Comparison of ENCODE assay signal across 21 mouse cellular contexts in genomic region chr11:63999431-63999830, GRCm38 (mm10).
A peak's percentile ranks its signal among the peaks of the same experiment; 100 is the strongest.
DNase-seq lines count a peak whose midpoint lies in the region; ATAC-seq and TF ChIP-seq lines count a peak whose summit lies in the region.
"Had no signal": no experiment of that assay in that cellular context is flagged by ENCODE, and none has a peak within 500 bp of the region (broad histone marks: within the 10 kb centered on the region; RNA-seq: fewer than 3 reads in every experiment).

No protein-coding gene starts in this region.

- no peaks in the 10 kb centered on the region for H3K9me3 ChIP-seq in hindbrain, embryonic 13.5 days
- no peaks in the 10 kb centered on the region for H3K9me3 ChIP-seq in hindbrain, embryonic 14.5 days (ENCODE audit: control insufficient read depth, low read length)
- no peaks in the 10 kb centered on the region for H3K9me3 ChIP-seq in liver, postnatal 0 days (ENCODE audit: low read length)
- no peaks in the 10 kb centered on the region for H3K9me3 ChIP-seq in liver, embryonic 12.5 days (replicated peaks)
- no peaks in the 10 kb centered on the region for H3K9me3 ChIP-seq in MEL (replicated peaks; ENCODE audit: insufficient read depth, low read length)
- H3K9me3 ChIP-seq: embryonic facial prominence, embryonic 10.5 days; forebrain, embryonic 15.5 days; hindbrain, embryonic 10.5 days; midbrain, embryonic 10.5 days had no signal

- H3K27ac ChIP-seq in hindbrain, embryonic 13.5 days: 0 out of 2 replicates have a peak overlapping the region, but pooled peaks have one; percentile 1
- H3K27ac ChIP-seq in hindbrain, embryonic 14.5 days: no peak overlapping the region
- 0 out of 2 replicates have a peak overlapping the region, but pooled peaks have one; percentile 40 for H3K27ac ChIP-seq in liver, postnatal 0 days (ENCODE audit: low read depth)
- H3K27ac ChIP-seq in liver, embryonic 12.5 days: no peak overlapping the region
- no peak overlapping the region for H3K27ac ChIP-seq in MEL (ENCODE audit: control insufficient read depth, low read depth, low read length)
- H3K27ac ChIP-seq: embryonic facial prominence, embryonic 10.5 days; forebrain, embryonic 15.5 days; hindbrain, embryonic 10.5 days; midbrain, embryonic 10.5 days had no signal

- H3K27me3 ChIP-seq in hindbrain, embryonic 13.5 days: no peaks in the 10 kb centered on the region
- no peaks in the 10 kb centered on the region for H3K27me3 ChIP-seq in hindbrain, embryonic 14.5 days (ENCODE audit: control insufficient read depth, insufficient read depth, low read length)
- no peaks in the 10 kb centered on the region for H3K27me3 ChIP-seq in liver, postnatal 0 days (ENCODE audit: insufficient read depth, low read length)
- no peaks in the 10 kb centered on the region for H3K27me3 ChIP-seq in liver, embryonic 12.5 days (replicated peaks)
- no peaks in the 10 kb centered on the region for H3K27me3 ChIP-seq in MEL (ENCODE audit: control insufficient read depth in 1 of 2, insufficient read depth in 2 of 2, low read length in 2 of 2)
- H3K27me3 ChIP-seq: forebrain, embryonic 15.5 days had no signal

- no peak for DNase-seq in hindbrain, embryonic 14.5 days (ENCODE audit: low spot score)
- no peak for DNase-seq in liver, postnatal 0 days
- DNase-seq in MEL (ENCODE audit: low read depth, low spot score): no peak
- DNase-seq in cerebellum, postnatal 14 days: no peak
- no peak for DNase-seq in ovary, postnatal 14 days (ENCODE audit: low spot score)
- DNase-seq: adrenal gland, postnatal 36 days; B cell, adult 2 months; cerebellum, adult 9-11 months; kidney, postnatal 36 days; right cerebral cortex, postnatal 14 days; spleen, adult 18-20 months; thymus, postnatal 14 days had no signal

- no peak for TF ChIP-seq EP300 in liver, postnatal 0 days (IDR thresholded peaks at IDR 0.05; ENCODE audit: low read depth)
- TF ChIP-seq EP300 in MEL (IDR thresholded peaks at IDR 0.05; ENCODE audit: low read depth in 1 of 2, low read length in 2 of 2): no peak

- 81% methylated on average over 6 of the region's 6 CpGs for WGBS in hindbrain, embryonic 13.5 days
- WGBS in hindbrain, embryonic 14.5 days: 79% methylated on average over 6 of the region's 6 CpGs
- 81% methylated on average over 6 of the region's 6 CpGs for WGBS in liver, postnatal 0 days (ENCODE audit: insufficient replicate concordance)
- WGBS in liver, embryonic 12.5 days (ENCODE audit: insufficient replicate concordance): 73% methylated on average over 6 of the region's 6 CpGs

- no peaks in the 10 kb centered on the region for H3K36me3 ChIP-seq in hindbrain, embryonic 13.5 days
- no peaks in the 10 kb centered on the region for H3K36me3 ChIP-seq in hindbrain, embryonic 14.5 days (replicated peaks; ENCODE audit: control insufficient read depth, insufficient read depth)
- H3K36me3 ChIP-seq in liver, postnatal 0 days (replicated peaks; ENCODE audit: insufficient read depth, low read length): no peaks in the 10 kb centered on the region
- peaks cover 8% of the 10 kb centered on the region; the same call in 1 of the 2 replicates for H3K36me3 ChIP-seq in liver, embryonic 12.5 days
- H3K36me3 ChIP-seq in MEL (ENCODE audit: control insufficient read depth in 1 of 2, insufficient read depth in 2 of 2, low read length in 2 of 2): peaks cover 3 to 7% of the 10 kb centered on the region in 2 experiments
- H3K36me3 ChIP-seq: forebrain, embryonic 15.5 days; hindbrain, embryonic 10.5 days had no signal

- no peak for TF ChIP-seq POLR2A in MEL (IDR thresholded peaks at IDR 0.05; ENCODE audit: control insufficient read depth in 1 of 2, insufficient read depth in 1 of 2, low read depth in 1 of 2, low read length in 2 of 2, poor library complexity in 1 of 2)

- ATAC-seq in hindbrain, embryonic 13.5 days (ENCODE audit: low FRiP score): no peak
- ATAC-seq in hindbrain, embryonic 14.5 days (ENCODE audit: low FRiP score): no peak
- no peak for ATAC-seq in liver, postnatal 0 days
- ATAC-seq in liver, embryonic 12.5 days: no peak
- ATAC-seq: forebrain, embryonic 15.5 days; intestine, postnatal 0 days; midbrain, embryonic 16.5 days had no signal

- H3K4me1 ChIP-seq in hindbrain, embryonic 13.5 days (replicated peaks): peaks cover 12% of the 10 kb centered on the region
- no peaks in the 10 kb centered on the region; the same call in 1 of the 2 replicates for H3K4me1 ChIP-seq in hindbrain, embryonic 14.5 days (replicated peaks; ENCODE audit: control insufficient read depth, insufficient read depth, low read length)
- H3K4me1 ChIP-seq in liver, postnatal 0 days (ENCODE audit: insufficient read depth): no peaks in the 10 kb centered on the region; the same call in 1 of the 2 replicates
- H3K4me1 ChIP-seq in liver, embryonic 12.5 days: peaks cover 47% of the 10 kb centered on the region
- peaks cover 4 to 5% of the 10 kb centered on the region in 2 experiments for H3K4me1 ChIP-seq in MEL (ENCODE audit: control insufficient read depth in 1 of 2, insufficient read depth in 2 of 2, low read length in 2 of 2)
- H3K4me1 ChIP-seq: forebrain, embryonic 15.5 days had no signal

- no peak overlapping the region for H3K4me2 ChIP-seq in hindbrain, embryonic 13.5 days
- no peak overlapping the region for H3K4me2 ChIP-seq in hindbrain, embryonic 14.5 days (replicated peaks)
- no peak overlapping the region for H3K4me2 ChIP-seq in liver, postnatal 0 days (ENCODE audit: low read depth, low read length)
- H3K4me2 ChIP-seq in liver, embryonic 12.5 days: no peak overlapping the region
- H3K4me2 ChIP-seq: forebrain, embryonic 15.5 days had no signal

- no peak overlapping the region for H3K4me3 ChIP-seq in hindbrain, embryonic 13.5 days
- no peak overlapping the region for H3K4me3 ChIP-seq in hindbrain, embryonic 14.5 days (replicated peaks; ENCODE audit: low read length)
- no peak overlapping the region for H3K4me3 ChIP-seq in liver, postnatal 0 days (ENCODE audit: low read depth, low read length)
- no peak overlapping the region for H3K4me3 ChIP-seq in liver, embryonic 12.5 days
- H3K4me3 ChIP-seq in MEL (ENCODE audit: control insufficient read depth in 1 of 2, insufficient read depth in 1 of 2, low read depth in 2 of 2, low read length in 2 of 2): no peak overlapping the region
- H3K4me3 ChIP-seq: embryonic facial prominence, embryonic 10.5 days; forebrain, embryonic 15.5 days; hindbrain, embryonic 10.5 days; midbrain, embryonic 10.5 days; myocyte had no signal

- TF ChIP-seq CTCF in liver, postnatal 0 days (IDR thresholded peaks at IDR 0.05; ENCODE audit: low read depth): no peak
- TF ChIP-seq CTCF in MEL (IDR thresholded peaks at IDR 0.05 in 2 of 3, conservative IDR thresholded peaks at IDR 0.05 in 1 of 3; ENCODE audit: control insufficient read depth in 1 of 3, insufficient read depth in 1 of 3, low read depth in 2 of 3, low read length in 3 of 3, poor library complexity in 1 of 3, severe bottlenecking in 1 of 3): no peak

- no peak for TF ChIP-seq RAD21 in MEL (IDR thresholded peaks at IDR 0.05; ENCODE audit: low read depth, low read length)

- H3K9ac ChIP-seq in hindbrain, embryonic 13.5 days: no peak overlapping the region
- H3K9ac ChIP-seq in hindbrain, embryonic 14.5 days: no peak overlapping the region
- H3K9ac ChIP-seq in liver, postnatal 0 days (replicated peaks): no peak overlapping the region
- no peak overlapping the region for H3K9ac ChIP-seq in liver, embryonic 12.5 days
- no peak overlapping the region for H3K9ac ChIP-seq in MEL (ENCODE audit: control insufficient read depth, low read depth, low read length, poor library complexity, severe bottlenecking)
- H3K9ac ChIP-seq: forebrain, embryonic 15.5 days had no signal

- no peaks in the 10 kb centered on the region for H3K79me2 ChIP-seq in MEL (ENCODE audit: control insufficient read depth, insufficient read depth, low read length, poor library complexity)

TF ChIP-seq in MEL, 35 proteins besides CTCF, POLR2A, EP300 and RAD21:
- TF ChIP-seq MAFK (IDR thresholded peaks at IDR 0.05; ENCODE audit: borderline replicate concordance, low read depth, low read length): peak; percentile 66; the same call in 1 of the 2 replicates
- no peak for TF ChIP-seq BHLHE40 (IDR thresholded peaks at IDR 0.05; ENCODE audit: borderline replicate concordance, low read depth, low read length)

Comparison
In these comparisons a context has a peak if more than half of its experiments do, and no peak if none do; other contexts are left out.
1. H3K27ac ChIP-seq: peak in hindbrain, embryonic 13.5 days (single experiment) and liver, postnatal 0 days (single experiment); none in hindbrain, embryonic 14.5 days (single experiment), liver, embryonic 12.5 days (single experiment) and MEL (single experiment).